Mouse (Mus musculus): ENCODE results near the gene Hsf4. TPM values are rescaled to one million over a fixed set of nuclear protein-coding genes. Genes with fewer than 3 reads are reported as not detected.
A peak's percentile ranks its signal among the peaks of the same experiment; 100 is the strongest.

Gene Hsf4
- polyA plus RNA-seq, 1 experiment from 2014 or later = 0.33 TPM

GRCm38 (mm10) chr8:105260371-105261099 lies 9.1 kb upstream of the Hsf4 start:
- no peak for TF ChIP-seq CTCF (IDR thresholded peaks at IDR 0.05; ENCODE audit: low read depth)
- Histone ChIP-seq H3K4me3 (ENCODE audit: low read depth, low read length) (no peak overlapping the region), H3K27me3 (ENCODE audit: insufficient read depth, low read length) (peaks cover 33% of the 10 kb centered on the region), H3K9ac (no peak overlapping the region), H3K4me1 (ENCODE audit: insufficient read depth) (peaks cover 16% of the 10 kb centered on the region; the same call in 1 of the 2 replicates), H3K9me3 (ENCODE audit: low read depth, low read length) (no peaks in the 10 kb centered on the region), H3K27ac (ENCODE audit: low read depth) (no peak overlapping the region), H3K36me3 (ENCODE audit: insufficient read depth) (no peaks in the 10 kb centered on the region), H3K4me2 (no peak overlapping the region)
- WGBS = 67% methylated on average over 7 of the region's 7 CpGs
- ATAC-seq (ENCODE audit: insufficient read depth) (no peak), DNase-seq (no peak)

- Histone ChIP-seq H3K4me1 (ENCODE audit: insufficient read depth) (peaks cover 16% of the 10 kb centered on the region; the same call in 1 of the 2 replicates), H3K27me3 (ENCODE audit: insufficient read depth, low read length) (peaks cover 38% of the 10 kb centered on the region), H3K9me3 (ENCODE audit: low read depth, low read length) (no peaks in the 10 kb centered on the region), H3K27ac (ENCODE audit: low read depth) (no peak overlapping the region), H3K4me3 (ENCODE audit: low read depth, low read length) (no peak overlapping the region), H3K4me2 (no peak overlapping the region), H3K9ac (no peak overlapping the region), H3K36me3 (ENCODE audit: insufficient read depth) (no peaks in the 10 kb centered on the region)
- TF ChIP-seq CTCF (IDR thresholded peaks at IDR 0.05; ENCODE audit: low read depth) = 0 out of 2 replicates have a peak, but pooled peaks have one; percentile 8
- DNase-seq = no peak
- ATAC-seq (ENCODE audit: insufficient read depth) = no peak
- 86% methylated on average over 12 of the region's 12 CpGs for WGBS
Observed at GRCm38 (mm10) chr8:105261326-105261980, 8.1 kb upstream of the Hsf4 start.

GRCm38 (mm10) chr8:105263244-105263912 lies 6.2 kb upstream of the Hsf4 start:
- peaks cover 51% of the 10 kb centered on the region for H3K27me3 ChIP-seq (ENCODE audit: insufficient read depth, low read length)

GRCm38 (mm10) chr8:105264024-105264982 lies 5.3 kb upstream of the Hsf4 start, which contains the start of the genes Tradd and Fbxl8:
TSS of gene Tradd (minus strand) at chr8:105264609.
TSS of gene Fbxl8 (plus strand) at chr8:105264648.
- peaks cover 51% of the 10 kb centered on the region for H3K27me3 ChIP-seq (ENCODE audit: insufficient read depth, low read length)
- H3K36me3 ChIP-seq (ENCODE audit: insufficient read depth) = no peaks in the 10 kb centered on the region
- no peak within 1 kb of the TSS for H3K27ac ChIP-seq (ENCODE audit: low read depth)
- under 1% methylated on average over 54 of the region's 54 CpGs for WGBS
- peak within 1 kb of the TSS; percentile 71 for H3K4me3 ChIP-seq (ENCODE audit: low read depth, low read length)
- H3K9me3 ChIP-seq (ENCODE audit: low read depth, low read length) = no peaks in the 10 kb centered on the region
- ATAC-seq (ENCODE audit: insufficient read depth) (peak; percentile 64; the same call in 1 of the 2 replicates), DNase-seq (peak; percentile 83)
- H3K4me1 ChIP-seq (ENCODE audit: insufficient read depth) = peaks cover 19% of the 10 kb centered on the region
- H3K4me2 ChIP-seq = peak within 1 kb of the TSS; percentile 73
- peak; percentile 29; the same call in 1 of the 2 replicates for TF ChIP-seq CTCF (IDR thresholded peaks at IDR 0.05; ENCODE audit: low read depth)
- H3K9ac ChIP-seq = peak within 1 kb of the TSS; percentile 64

More at GRCm38 (mm10) chr8:105263244-105263912, 6.2 kb upstream of the Hsf4 start:
- no peaks in the 10 kb centered on the region for H3K9me3 ChIP-seq (ENCODE audit: low read depth, low read length)
- no peaks in the 10 kb centered on the region for H3K36me3 ChIP-seq (ENCODE audit: insufficient read depth)
- no peak for DNase-seq
- H3K4me1 ChIP-seq (ENCODE audit: insufficient read depth) = peaks cover 16% of the 10 kb centered on the region; the same call in 1 of the 2 replicates
- H3K4me3 ChIP-seq (ENCODE audit: low read depth, low read length) = no peak overlapping the region; the same call in 1 of the 2 replicates
- peak overlapping the region; percentile 73 for H3K4me2 ChIP-seq
- TF ChIP-seq CTCF (IDR thresholded peaks at IDR 0.05; ENCODE audit: low read depth) = no peak
- no peak overlapping the region for H3K27ac ChIP-seq (ENCODE audit: low read depth)
- no peak overlapping the region for H3K9ac ChIP-seq
- WGBS = 42% methylated on average over 16 of the region's 16 CpGs
- no peak for ATAC-seq (ENCODE audit: insufficient read depth)

GRCm38 (mm10) chr8:105265128-105265527 lies 4.5 kb upstream of the Hsf4 start:
- H3K9me3 ChIP-seq (ENCODE audit: low read depth, low read length) = no peaks in the 10 kb centered on the region
- peak overlapping the region; percentile 71 for H3K4me3 ChIP-seq (ENCODE audit: low read depth, low read length)
- no peaks in the 10 kb centered on the region for H3K36me3 ChIP-seq (ENCODE audit: insufficient read depth)
- 13% methylated on average over 10 of the region's 10 CpGs for WGBS
- H3K4me2 ChIP-seq = peak overlapping the region; percentile 73
- H3K9ac ChIP-seq = peak overlapping the region; percentile 64
- no peak for TF ChIP-seq CTCF (IDR thresholded peaks at IDR 0.05; ENCODE audit: low read depth)
- H3K4me1 ChIP-seq (ENCODE audit: insufficient read depth) = peaks cover 22% of the 10 kb centered on the region
- no peak overlapping the region for H3K27ac ChIP-seq (ENCODE audit: low read depth)
- DNase-seq (no peak), ATAC-seq (ENCODE audit: insufficient read depth) (no peak)
- peaks cover 52% of the 10 kb centered on the region for H3K27me3 ChIP-seq (ENCODE audit: insufficient read depth, low read length)

- no peak for TF ChIP-seq CTCF (IDR thresholded peaks at IDR 0.05; ENCODE audit: low read depth)
- peaks cover 60% of the 10 kb centered on the region for H3K27me3 ChIP-seq (ENCODE audit: insufficient read depth, low read length)
- ATAC-seq (ENCODE audit: insufficient read depth) = no peak
- H3K4me1 ChIP-seq (ENCODE audit: insufficient read depth) = peaks cover 30% of the 10 kb centered on the region
- H3K27ac ChIP-seq (ENCODE audit: low read depth) = no peak overlapping the region
- H3K36me3 ChIP-seq (ENCODE audit: insufficient read depth) = no peaks in the 10 kb centered on the region
- DNase-seq = no peak
- H3K4me3 ChIP-seq (ENCODE audit: low read depth, low read length) = no peak overlapping the region
- 21% methylated on average over 13 of the region's 13 CpGs for WGBS
- no peak overlapping the region for H3K9ac ChIP-seq
- H3K9me3 ChIP-seq (ENCODE audit: low read depth, low read length) = no peaks in the 10 kb centered on the region
- no peak overlapping the region for H3K4me2 ChIP-seq
Observed at GRCm38 (mm10) chr8:105266775-105267174, 2.8 kb upstream of the Hsf4 start.
